Mouse (Mus musculus): ENCODE measurements around the gene Gpr101. TPM values are rescaled to one million over a fixed set of nuclear protein-coding genes. Genes with fewer than 3 reads are reported as not detected.

Gpr101 gene
- total RNA-seq (2014; rRNA removed; ENCODE audit: low replicate concordance) (not detected in 2 replicates), polyA plus RNA-seq (2015; fragmentation: Nextera tagmentation; extraction: Ambion mirVana) (not detected in 2 replicates)

DNA sequence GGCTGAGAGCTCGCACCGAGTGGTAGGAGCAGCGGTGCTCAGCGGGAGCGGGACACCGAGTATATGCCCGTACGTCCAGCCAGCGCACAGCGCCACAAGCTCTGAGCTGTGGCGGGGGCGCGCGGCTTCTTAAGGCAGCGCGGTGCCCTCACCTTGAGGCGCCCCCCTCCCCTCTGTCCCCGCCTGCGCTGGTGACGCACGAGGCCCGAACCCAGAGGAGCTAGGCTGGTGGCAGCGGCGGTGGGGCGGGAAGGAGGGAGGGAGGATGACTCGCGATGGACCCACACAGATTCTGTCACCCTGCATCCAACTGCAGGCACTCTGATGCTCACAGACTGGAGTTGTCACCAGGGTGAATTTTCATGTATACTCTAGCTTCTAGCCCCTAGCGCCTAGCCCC is at the start of gene Gpr101:
Gpr101 (minus strand) TSS at position 124 of the 400 bp plus-strand sequence.
- no peak within 1 kb of the TSS for H3K27ac ChIP-seq (ENCODE audit: low read depth)
- H3K27me3 ChIP-seq (ENCODE audit: control insufficient read depth, insufficient read depth, low read length): peaks cover 28% of the 10 kb centered on the region
- peak within 1 kb of the TSS; percentile 53 for H3K4me2 ChIP-seq (ENCODE audit: low read depth, low read length)
- no peaks in the 10 kb centered on the region for H3K36me3 ChIP-seq (replicated peaks; ENCODE audit: control insufficient read depth, insufficient read depth, low read length)
- DNase-seq (ENCODE audit: low spot score) (no peak), ATAC-seq (ENCODE audit: insufficient read depth, low read depth) (no peak)
- H3K9me3 ChIP-seq (replicated peaks; ENCODE audit: control insufficient read depth, low read length): no peaks in the 10 kb centered on the region
- no peak within 1 kb of the TSS for H3K9ac ChIP-seq (replicated peaks; ENCODE audit: low read depth, low read length)
- no peaks in the 10 kb centered on the region for H3K4me1 ChIP-seq (ENCODE audit: control insufficient read depth, insufficient read depth)
- H3K4me3 ChIP-seq (ENCODE audit: low read depth, low read length): peak within 1 kb of the TSS; percentile 33
- no peak for TF ChIP-seq CTCF (IDR thresholded peaks at IDR 0.05; ENCODE audit: low read depth)
- TF ChIP-seq EP300 (IDR thresholded peaks at IDR 0.05; ENCODE audit: low read depth): no peak
- 10% methylated on average over 17 of the region's 28 CpGs for WGBS

DNA sequence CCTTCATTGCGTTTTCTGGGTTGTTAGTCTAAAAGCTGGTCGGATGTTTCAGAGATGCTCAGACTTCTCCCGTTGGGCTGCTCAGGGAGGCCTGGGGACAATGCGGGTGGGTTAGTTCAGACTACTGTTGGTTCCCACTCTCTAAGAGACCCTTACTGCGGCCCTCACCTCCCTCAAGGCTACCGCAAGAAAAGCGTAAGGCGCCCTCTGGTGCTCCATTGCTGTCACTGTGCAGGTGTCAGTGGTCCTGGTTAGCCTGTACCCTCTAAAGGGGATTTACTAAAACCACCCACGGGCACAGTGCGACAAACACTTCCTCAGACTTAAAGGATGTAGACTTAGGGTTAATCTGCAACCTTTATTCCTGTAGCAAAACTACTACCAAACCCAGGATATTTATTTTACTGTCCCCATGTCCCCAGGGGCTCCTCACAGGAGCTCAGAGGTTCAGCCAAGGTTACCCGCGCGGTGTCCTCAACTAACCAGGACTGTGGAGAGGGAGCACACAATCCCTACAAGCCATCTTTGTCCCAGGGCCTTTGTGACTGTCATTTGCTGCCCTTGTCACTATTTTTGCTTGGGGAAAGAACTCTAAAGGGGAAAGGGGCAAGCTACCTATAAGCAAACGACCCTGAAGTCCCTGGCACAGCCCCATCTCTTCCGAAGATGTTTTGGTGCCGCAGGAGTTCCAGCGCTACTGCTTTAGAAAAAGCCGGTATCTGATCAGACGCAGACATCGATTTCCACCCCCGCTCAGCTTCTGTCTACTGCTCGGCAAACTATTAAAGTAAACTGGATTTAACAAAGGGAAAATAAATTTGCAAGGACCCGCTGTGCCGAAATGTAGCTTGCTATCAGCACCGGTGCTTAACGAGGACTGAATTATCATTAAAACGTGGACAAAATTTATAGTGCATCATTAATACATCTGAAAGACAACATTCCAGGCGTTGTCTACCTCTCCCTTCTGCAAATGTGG is 17.8 kb upstream of the Gpr101 start:
- no peak overlapping the region for H3K9ac ChIP-seq (replicated peaks; ENCODE audit: low read depth, low read length)
- 36% methylated on average over 28 of the region's 28 CpGs for whole genome bisulfite sequencing
- H3K4me2 ChIP-seq (ENCODE audit: low read depth, low read length): peak overlapping the region; percentile 22; the same call in 1 of the 2 replicates
- ATAC-seq (ENCODE audit: insufficient read depth, low read depth) (no peak), DNase-seq (ENCODE audit: low spot score) (no peak)
- no peaks in the 10 kb centered on the region for H3K9me3 ChIP-seq (replicated peaks; ENCODE audit: control insufficient read depth, low read length)
- H3K4me3 ChIP-seq (ENCODE audit: low read depth, low read length): 0 out of 2 replicates have a peak overlapping the region, but pooled peaks have one; percentile 15
- no peak overlapping the region for H3K27ac ChIP-seq (ENCODE audit: low read depth)
- no peaks in the 10 kb centered on the region for H3K4me1 ChIP-seq (ENCODE audit: control insufficient read depth, insufficient read depth)
- no peaks in the 10 kb centered on the region for H3K27me3 ChIP-seq (ENCODE audit: control insufficient read depth, insufficient read depth, low read length)
- peak; percentile 22; the same call in 1 of the 2 replicates for TF ChIP-seq CTCF (IDR thresholded peaks at IDR 0.05; ENCODE audit: low read depth)
- TF ChIP-seq EP300 (IDR thresholded peaks at IDR 0.05; ENCODE audit: low read depth): no peak
- H3K36me3 ChIP-seq (replicated peaks; ENCODE audit: control insufficient read depth, insufficient read depth, low read length): no peaks in the 10 kb centered on the region

DNA sequence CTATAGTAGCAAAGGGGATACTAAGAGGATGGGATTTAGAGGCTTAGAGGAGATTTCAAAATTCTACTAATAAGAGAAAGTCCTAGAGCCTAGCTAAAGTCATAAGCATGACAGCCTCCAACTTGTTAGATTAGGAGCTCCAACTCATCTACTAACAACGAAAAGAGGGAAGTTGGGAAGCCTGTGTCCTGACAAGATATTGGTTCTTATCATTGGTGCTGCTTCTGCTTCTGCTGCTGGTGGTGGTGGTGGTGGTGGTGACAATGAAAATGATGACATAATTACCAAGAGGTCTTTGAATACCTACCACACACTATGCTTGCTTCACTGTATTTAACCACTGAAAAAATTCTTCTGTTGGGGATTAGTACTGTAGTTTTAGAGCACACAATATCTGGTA is 2.7 kb upstream of the Gpr101 start:
- WGBS: 67% methylated on average over 1 of the region's 1 CpGs
- DNase-seq (ENCODE audit: low spot score) (no peak), ATAC-seq (ENCODE audit: insufficient read depth, low read depth) (no peak)
- Histone ChIP-seq H3K9ac (replicated peaks; ENCODE audit: low read depth, low read length) (no peak overlapping the region), H3K36me3 (replicated peaks; ENCODE audit: control insufficient read depth, insufficient read depth, low read length) (no peaks in the 10 kb centered on the region), H3K27ac (ENCODE audit: low read depth) (no peak overlapping the region), H3K4me2 (ENCODE audit: low read depth, low read length) (no peak overlapping the region), H3K9me3 (replicated peaks; ENCODE audit: control insufficient read depth, low read length) (no peaks in the 10 kb centered on the region), H3K4me1 (ENCODE audit: control insufficient read depth, insufficient read depth) (no peaks in the 10 kb centered on the region), H3K4me3 (ENCODE audit: low read depth, low read length) (no peak overlapping the region), H3K27me3 (ENCODE audit: control insufficient read depth, insufficient read depth, low read length) (peaks cover 28% of the 10 kb centered on the region)
- TF ChIP-seq EP300 (IDR thresholded peaks at IDR 0.05; ENCODE audit: low read depth) (no peak), CTCF (IDR thresholded peaks at IDR 0.05; ENCODE audit: low read depth) (no peak)

Other genes starting within 250 kb of the Gpr101 start
- 69.1 and 94.0 TPM in 2 replicates for gene Arhgef6, start 165.0 kb downstream of the Gpr101 start, total RNA-seq (2014; rRNA removed; ENCODE audit: low replicate concordance)
- gene Arhgef6, start 165.0 kb downstream of the Gpr101 start, polyA plus RNA-seq (2015; fragmentation: Nextera tagmentation; extraction: Ambion mirVana): 30.3 and 33.6 TPM in 2 replicates
- 54.7 and 80.2 TPM in 2 replicates for gene Rbmx, start 110.7 kb downstream of the Gpr101 start, total RNA-seq (2014; rRNA removed; ENCODE audit: low replicate concordance)
- 55.1 and 67.5 TPM in 2 replicates for gene Rbmx, start 110.7 kb downstream of the Gpr101 start, polyA plus RNA-seq (2015; fragmentation: Nextera tagmentation; extraction: Ambion mirVana)
- not detected in 2 replicates for gene Gm364, start 94.6 kb downstream of the Gpr101 start, total RNA-seq (2014; rRNA removed; ENCODE audit: low replicate concordance)
- not detected in 2 replicates for gene Gm364, start 94.6 kb downstream of the Gpr101 start, polyA plus RNA-seq (2015; fragmentation: Nextera tagmentation; extraction: Ambion mirVana)